Mouse (Mus musculus) heart, embryonic 15.5 days (tissue): Measurements from ENCODE around the gene Gramd4. TPM values are rescaled to one million over a fixed set of nuclear protein-coding genes. Genes with fewer than 3 reads are reported as not detected.

Experiments used
- ATAC-seq: fragments of 200-750 bp; cut with Nextera tagmentation; replicated peaks from 2 replicates; pipeline ENCODE4 v1.8.0; 2017; ENCODE audit warnings: low read depth, moderate TSS enrichment; ENCODE audit not compliant: insufficient number of reproducible peaks, insufficient read depth, low FRiP score
- H3K27ac ChIP-seq: fragments of 300-500 bp; sonication (generic); 2 replicates; pipeline ENCODE4 v1.5.1; 2015; ENCODE audit warnings: mild to moderate bottlenecking, inconsistent platforms
- H3K27me3 ChIP-seq: fragments of 300-500 bp; sonication (generic); 2 replicates; pipeline ENCODE4 v1.6.1; 2015; ENCODE audit warnings: inconsistent platforms
- H3K36me3 ChIP-seq: fragments of 300-500 bp; sonication (generic); 2 replicates; pipeline ENCODE4 v1.6.1; 2015; ENCODE audit warnings: mild to moderate bottlenecking, inconsistent platforms
- H3K4me1 ChIP-seq: fragments of 300-500 bp; sonication (generic); replicated peaks from 2 replicates; pipeline ENCODE4 v1.6.1; 2015; ENCODE audit warnings: inconsistent platforms
- H3K4me2 ChIP-seq: fragments of 300-500 bp; sonication (generic); 2 replicates; pipeline ENCODE4 v1.6.1; 2015; ENCODE audit warnings: inconsistent platforms, mild to moderate bottlenecking, moderate library complexity
- H3K4me3 ChIP-seq: fragments of 300-500 bp; sonication (generic); 2 replicates; pipeline ENCODE4 v1.5.1; 2015; ENCODE audit warnings: mild to moderate bottlenecking, inconsistent platforms
- H3K9ac ChIP-seq: fragments of 300-500 bp; sonication (generic); 2 replicates; pipeline ENCODE4 v1.6.1; 2015; ENCODE audit warnings: mild to moderate bottlenecking, inconsistent platforms
- H3K9me3 ChIP-seq: fragments of 300-500 bp; sonication (generic); replicated peaks from 2 replicates; pipeline ENCODE4 v1.6.1; 2016; ENCODE audit warnings: inconsistent platforms
- WGBS: fragments of 180-500 bp; shearing (Covaris S2); methylation state at CpG from one replicate; pipeline ENCODE4 v1.1.7; 2015; ENCODE audit warnings: mixed read lengths; 5-methylcytosine and 5-hydroxymethylcytosine counted together
- polyA plus RNA-seq: library from polyadenylated mRNA; unstranded; fragments of >200 nt; fragmentation: Nextera tagmentation; extraction: Ambion mirVana; gene quantifications from 2 replicates; pipeline ENCODE4 v1.2.1, GENCODE M21; 2015

Gramd4 gene
- polyA plus RNA-seq, 1 experiment from 2014 or later, result 16.9 TPM

DNA sequence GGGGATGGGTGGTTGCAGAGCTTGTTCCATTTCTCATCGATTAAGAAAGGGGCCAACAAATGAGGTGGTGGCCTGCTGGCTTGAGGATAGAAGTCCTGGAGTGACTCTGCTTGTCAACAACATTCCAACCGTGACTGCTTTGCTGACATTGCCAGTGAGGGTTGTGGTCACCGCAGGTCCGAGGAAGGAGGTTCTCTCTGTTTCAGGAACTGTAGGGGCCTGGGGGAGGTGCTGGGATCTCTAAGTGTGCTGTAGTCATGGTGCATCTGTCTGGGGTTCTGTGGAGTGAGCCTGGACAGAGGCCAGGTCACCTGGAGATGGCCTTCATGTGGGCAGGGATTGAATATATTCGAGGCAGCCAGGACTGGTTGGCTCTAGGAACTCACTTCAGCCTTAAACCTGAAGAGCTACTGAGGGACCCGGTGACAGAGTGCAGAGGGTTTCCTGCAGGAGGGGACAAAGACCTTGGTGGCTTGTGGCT is 25.8 kb downstream of the Gramd4 start:
- no peaks in the 10 kb centered on the region for H3K36me3 ChIP-seq
- H3K9me3 ChIP-seq, result no peaks in the 10 kb centered on the region
- H3K4me3 ChIP-seq, result no peak overlapping the region
- ATAC-seq, result peak; percentile 17; the same call in 1 of the 2 replicates
- no peaks in the 10 kb centered on the region for H3K27me3 ChIP-seq
- H3K9ac ChIP-seq, result peak overlapping the region; percentile 10; the same call in 1 of the 2 replicates
- H3K4me2 ChIP-seq, result peak overlapping the region; percentile 26
- H3K27ac ChIP-seq, result peak overlapping the region; percentile 85
- peaks cover 99% of the 10 kb centered on the region for H3K4me1 ChIP-seq
- 11% methylated on average over 6 of the region's 6 CpGs for WGBS

DNA sequence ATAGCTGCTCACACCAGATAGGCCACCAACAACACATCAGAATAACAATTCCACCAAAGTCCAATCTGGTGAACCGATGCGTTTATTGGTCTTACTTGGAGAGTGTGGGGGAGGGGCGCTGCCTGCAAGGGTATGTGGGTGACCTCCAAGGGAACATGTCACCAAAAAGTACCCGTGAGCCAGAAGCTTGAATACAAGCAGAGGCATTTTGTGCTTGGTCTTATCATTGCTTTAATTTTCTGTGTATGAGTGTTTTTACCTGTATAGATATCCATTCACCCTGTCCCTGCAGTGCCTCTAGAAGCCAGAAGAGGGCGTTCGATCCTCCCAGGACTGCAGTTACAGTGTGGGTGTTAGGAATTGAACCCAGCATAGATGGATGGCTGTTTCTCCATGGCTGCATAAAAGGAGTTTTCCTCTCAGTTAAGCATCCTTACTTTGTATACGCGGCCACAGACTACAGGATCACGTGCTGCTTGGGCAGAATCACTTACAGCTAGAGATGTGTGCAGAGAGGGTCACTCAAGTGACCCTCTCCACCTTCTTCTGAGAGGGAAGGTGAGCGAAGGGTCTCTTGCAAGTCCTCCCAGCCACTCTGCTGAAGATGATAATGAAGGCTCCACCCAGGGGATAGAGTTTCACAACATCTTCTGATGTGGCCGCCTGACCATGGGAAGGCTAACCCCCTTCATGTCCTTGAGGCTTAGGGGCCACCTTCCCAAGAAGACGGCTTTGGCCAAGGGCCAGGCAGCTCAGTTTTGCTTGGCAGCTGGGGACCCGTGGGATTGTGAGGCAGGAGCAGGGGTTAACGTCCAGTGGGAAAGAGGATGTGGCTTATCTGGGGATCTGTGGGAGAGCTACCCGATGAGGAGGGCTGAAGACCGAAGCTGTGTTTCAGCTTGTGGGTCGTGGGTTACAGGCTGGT is 28.1 kb downstream of the Gramd4 start:
- peak; percentile 12 for ATAC-seq

DNA sequence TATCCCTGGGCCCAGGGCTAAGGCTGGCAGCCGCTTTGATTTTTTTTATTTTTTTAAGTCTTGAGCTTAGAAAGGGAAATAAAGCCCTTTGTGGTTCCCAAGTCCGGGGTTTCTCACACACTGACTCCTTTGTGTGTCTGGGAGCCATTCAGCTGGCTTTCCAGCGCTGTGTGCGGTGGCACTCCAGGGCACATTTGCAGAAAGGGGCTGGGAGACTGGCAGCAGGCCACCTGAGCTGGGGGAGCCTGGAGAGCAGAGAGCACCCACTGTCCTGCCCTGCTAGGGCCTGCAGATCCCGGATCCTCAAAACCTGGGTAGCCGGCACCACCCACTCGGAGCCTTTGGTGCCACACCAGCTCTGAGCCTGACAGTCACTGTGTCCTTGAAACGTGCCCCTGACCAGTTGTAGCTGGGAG is 28.8 kb downstream of the Gramd4 start:
- Histone ChIP-seq H3K9me3 (no peaks in the 10 kb centered on the region), H3K4me1 (peaks cover 98% of the 10 kb centered on the region), H3K36me3 (no peaks in the 10 kb centered on the region; the same call in 1 of the 2 replicates), H3K4me2 (peak overlapping the region; percentile 9; the same call in 1 of the 2 replicates), H3K9ac (peak overlapping the region; percentile 32; the same call in 1 of the 2 replicates), H3K27me3 (no peaks in the 10 kb centered on the region), H3K27ac (peak overlapping the region; percentile 89), H3K4me3 (no peak overlapping the region)
- no peak for ATAC-seq
- WGBS, result 45% methylated on average over 8 of the region's 8 CpGs

More for the DNA sequence above, 28.1 kb downstream of the Gramd4 start:
- peak overlapping the region; percentile 89 for H3K27ac ChIP-seq
- peaks cover 98% of the 10 kb centered on the region for H3K4me1 ChIP-seq
- H3K9me3 ChIP-seq, result no peaks in the 10 kb centered on the region
- WGBS, result 21% methylated on average over 17 of the region's 17 CpGs
- no peaks in the 10 kb centered on the region for H3K27me3 ChIP-seq
- no peak overlapping the region for H3K4me3 ChIP-seq
- peak overlapping the region; percentile 34 for H3K4me2 ChIP-seq
- H3K9ac ChIP-seq, result peak overlapping the region; percentile 32; the same call in 1 of the 2 replicates
- H3K36me3 ChIP-seq, result no peaks in the 10 kb centered on the region

DNA sequence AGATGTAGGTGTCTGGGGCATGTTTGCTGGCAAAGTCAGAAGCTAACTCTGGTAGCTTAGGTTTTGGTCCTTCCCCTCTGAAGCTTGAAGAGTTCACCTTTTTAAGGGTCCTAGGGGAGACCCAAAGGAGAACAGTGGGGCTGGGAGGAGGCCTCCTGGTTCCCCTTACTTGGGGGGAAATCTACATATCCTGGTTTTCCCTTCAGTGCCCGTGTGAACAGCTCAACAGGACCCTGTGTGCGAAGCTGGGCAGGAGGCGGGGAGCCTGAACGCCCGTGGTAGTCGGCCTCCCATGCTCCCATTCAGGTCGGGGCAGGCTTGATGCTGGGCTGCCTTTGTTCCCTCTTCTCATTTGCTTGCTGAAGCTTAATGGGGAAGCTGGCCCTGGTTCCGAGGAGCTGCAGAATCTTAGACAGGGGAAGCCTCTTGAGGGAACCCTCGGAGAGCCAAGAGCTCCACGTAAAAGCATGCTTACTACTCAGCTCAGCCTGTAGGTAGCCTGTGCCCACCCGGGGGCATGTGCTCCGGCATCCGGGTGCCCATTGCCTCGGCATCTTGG is 30.2 kb downstream of the Gramd4 start:
- H3K27me3 ChIP-seq, result no peaks in the 10 kb centered on the region
- WGBS, result 61% methylated on average over 14 of the region's 14 CpGs
- no peak for ATAC-seq
- no peak overlapping the region for H3K4me2 ChIP-seq
- H3K4me1 ChIP-seq, result peaks cover 97% of the 10 kb centered on the region
- H3K27ac ChIP-seq, result peak overlapping the region; percentile 58
- H3K36me3 ChIP-seq, result peaks cover 2% of the 10 kb centered on the region; the same call in 1 of the 2 replicates
- 0 out of 2 replicates have a peak overlapping the region, but pooled peaks have one; percentile 17 for H3K9ac ChIP-seq
- no peak overlapping the region for H3K4me3 ChIP-seq
- no peaks in the 10 kb centered on the region for H3K9me3 ChIP-seq

DNA sequence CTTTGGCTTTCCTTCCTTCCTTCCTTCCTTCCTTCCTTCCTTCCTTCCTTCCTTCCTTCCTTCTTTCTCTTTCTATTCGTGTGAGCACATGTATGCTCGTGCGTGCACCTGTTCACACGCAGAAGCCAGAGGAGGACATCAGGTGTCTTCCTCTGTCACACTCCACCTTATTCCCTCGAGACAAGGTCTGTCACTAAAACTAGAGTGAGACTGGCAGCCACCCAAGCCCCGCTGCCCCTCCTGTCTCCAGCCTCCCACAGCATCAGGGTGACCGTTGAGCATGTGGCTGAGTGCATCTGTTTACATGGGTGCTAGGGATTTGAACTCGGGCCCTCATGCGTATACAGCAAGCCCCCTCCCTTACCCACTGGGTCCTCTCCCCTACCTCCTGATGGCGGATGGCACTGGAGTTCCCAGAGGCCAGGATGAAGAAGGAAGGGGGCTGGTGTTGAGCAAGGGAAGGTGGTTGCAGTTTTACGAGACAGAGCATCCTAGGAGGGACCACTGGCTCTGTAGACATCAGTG is 30.8 kb downstream of the Gramd4 start:
- 0 out of 2 replicates have a peak overlapping the region, but pooled peaks have one; percentile 17 for H3K9ac ChIP-seq
- no peaks in the 10 kb centered on the region for H3K27me3 ChIP-seq
- peaks cover 5% of the 10 kb centered on the region; the same call in 1 of the 2 replicates for H3K36me3 ChIP-seq
- H3K4me1 ChIP-seq, result peaks cover 90% of the 10 kb centered on the region
- WGBS, result 77% methylated on average over 11 of the region's 11 CpGs
- no peak for ATAC-seq
- H3K4me2 ChIP-seq, result no peak overlapping the region
- H3K4me3 ChIP-seq, result no peak overlapping the region
- H3K9me3 ChIP-seq, result no peaks in the 10 kb centered on the region
- peak overlapping the region; percentile 58 for H3K27ac ChIP-seq

DNA sequence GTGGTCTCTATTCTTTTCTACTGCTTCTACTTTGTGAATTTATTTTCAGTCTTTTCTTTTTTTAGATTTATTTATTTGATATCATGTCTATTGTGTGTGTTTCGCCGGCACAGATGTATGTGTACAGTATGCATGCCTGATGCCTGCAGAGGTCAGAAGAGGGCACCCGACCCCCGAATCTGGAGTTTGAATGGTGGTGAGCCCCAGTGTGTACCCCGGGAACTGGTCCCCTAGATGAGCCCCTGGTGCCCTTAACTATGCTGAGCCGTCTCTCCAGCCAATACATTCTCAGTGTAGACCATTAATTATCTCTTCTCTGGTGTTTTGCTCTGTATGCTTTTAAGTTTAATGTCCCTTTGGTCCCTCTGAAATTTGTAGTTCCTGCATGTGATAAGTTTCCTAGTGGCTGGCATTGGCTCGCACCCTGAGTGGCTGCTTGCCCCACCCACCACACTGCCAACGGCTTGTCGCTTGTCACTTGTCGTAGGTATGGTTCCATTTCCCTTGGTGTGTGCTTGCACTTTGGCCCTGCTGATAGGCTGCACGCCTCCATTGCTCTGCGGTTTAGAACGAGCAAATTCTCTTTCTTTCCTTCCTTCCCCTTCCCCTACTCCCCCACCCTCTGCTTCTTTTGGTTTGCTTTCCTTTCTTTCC is 31.7 kb downstream of the Gramd4 start:
- H3K27ac ChIP-seq, result peak overlapping the region; percentile 76
- WGBS, result 55% methylated on average over 13 of the region's 13 CpGs
- no peak overlapping the region for H3K9ac ChIP-seq
- no peak overlapping the region for H3K4me2 ChIP-seq
- no peaks in the 10 kb centered on the region for H3K27me3 ChIP-seq
- H3K4me3 ChIP-seq, result no peak overlapping the region
- no peak for ATAC-seq
- peaks cover 5% of the 10 kb centered on the region; the same call in 1 of the 2 replicates for H3K36me3 ChIP-seq
- H3K4me1 ChIP-seq, result peaks cover 82% of the 10 kb centered on the region
- H3K9me3 ChIP-seq, result no peaks in the 10 kb centered on the region

DNA sequence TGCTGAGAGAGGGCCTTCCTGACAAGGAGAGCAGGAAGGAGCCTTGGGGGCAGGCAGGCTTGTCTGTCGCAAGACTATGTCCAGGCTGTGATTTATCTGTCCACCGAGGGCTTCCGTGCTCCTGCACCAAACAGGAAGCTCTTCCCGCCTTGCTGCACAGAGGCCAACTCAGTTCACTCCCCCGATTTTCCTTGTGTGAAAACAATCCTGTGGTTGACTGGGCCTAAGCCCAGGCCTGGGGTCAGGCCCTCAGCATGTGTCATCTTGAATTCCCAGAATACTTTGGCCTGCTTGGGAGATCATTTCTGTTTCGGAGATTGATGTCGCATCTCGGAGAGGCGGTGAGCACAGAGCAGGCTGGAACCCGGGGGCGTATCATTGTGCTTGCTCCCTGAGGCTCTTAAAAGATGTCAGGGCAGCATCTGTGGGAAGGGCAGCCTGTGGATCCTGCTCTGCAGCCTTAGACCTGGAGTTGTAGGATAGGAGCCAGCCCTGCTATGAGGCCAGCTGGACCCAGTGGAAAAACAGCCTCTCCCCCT is 32.6 kb downstream of the Gramd4 start:
- no peak overlapping the region for H3K4me2 ChIP-seq
- no peak overlapping the region for H3K4me3 ChIP-seq
- H3K36me3 ChIP-seq, result peaks cover 5% of the 10 kb centered on the region; the same call in 1 of the 2 replicates
- WGBS, result 47% methylated on average over 11 of the region's 11 CpGs
- no peak overlapping the region for H3K9ac ChIP-seq
- no peaks in the 10 kb centered on the region for H3K9me3 ChIP-seq
- H3K27me3 ChIP-seq, result no peaks in the 10 kb centered on the region
- peak; percentile 59 for ATAC-seq
- peak overlapping the region; percentile 76 for H3K27ac ChIP-seq
- H3K4me1 ChIP-seq, result peaks cover 80% of the 10 kb centered on the region

DNA sequence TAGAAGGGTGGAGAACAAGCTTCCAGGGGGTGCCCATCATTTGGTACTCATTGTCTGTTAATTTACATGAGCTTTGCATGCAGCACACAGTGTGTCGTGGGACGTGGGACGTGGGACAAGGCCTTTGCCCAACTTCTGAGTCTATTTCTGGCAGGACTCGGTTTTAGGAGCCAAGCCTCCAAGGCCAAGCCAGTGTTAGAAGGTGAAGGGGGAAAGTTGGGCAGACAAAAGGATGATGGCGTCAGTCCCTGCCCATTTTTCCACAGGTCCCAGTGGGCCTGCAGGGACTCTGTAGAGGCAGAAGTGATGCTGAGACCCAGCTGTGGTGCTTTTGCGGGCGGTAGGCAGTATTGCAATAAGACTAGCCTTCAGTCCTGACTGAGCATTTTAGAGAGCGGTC is 33.1 kb downstream of the Gramd4 start:
- Histone ChIP-seq H3K9me3 (no peaks in the 10 kb centered on the region), H3K27me3 (no peaks in the 10 kb centered on the region), H3K36me3 (peaks cover 5% of the 10 kb centered on the region; the same call in 1 of the 2 replicates), H3K4me2 (no peak overlapping the region), H3K27ac (peak overlapping the region; percentile 76), H3K4me1 (peaks cover 74% of the 10 kb centered on the region), H3K9ac (no peak overlapping the region), H3K4me3 (no peak overlapping the region)
- ATAC-seq, result no peak
- 79% methylated on average over 8 of the region's 8 CpGs for WGBS

DNA sequence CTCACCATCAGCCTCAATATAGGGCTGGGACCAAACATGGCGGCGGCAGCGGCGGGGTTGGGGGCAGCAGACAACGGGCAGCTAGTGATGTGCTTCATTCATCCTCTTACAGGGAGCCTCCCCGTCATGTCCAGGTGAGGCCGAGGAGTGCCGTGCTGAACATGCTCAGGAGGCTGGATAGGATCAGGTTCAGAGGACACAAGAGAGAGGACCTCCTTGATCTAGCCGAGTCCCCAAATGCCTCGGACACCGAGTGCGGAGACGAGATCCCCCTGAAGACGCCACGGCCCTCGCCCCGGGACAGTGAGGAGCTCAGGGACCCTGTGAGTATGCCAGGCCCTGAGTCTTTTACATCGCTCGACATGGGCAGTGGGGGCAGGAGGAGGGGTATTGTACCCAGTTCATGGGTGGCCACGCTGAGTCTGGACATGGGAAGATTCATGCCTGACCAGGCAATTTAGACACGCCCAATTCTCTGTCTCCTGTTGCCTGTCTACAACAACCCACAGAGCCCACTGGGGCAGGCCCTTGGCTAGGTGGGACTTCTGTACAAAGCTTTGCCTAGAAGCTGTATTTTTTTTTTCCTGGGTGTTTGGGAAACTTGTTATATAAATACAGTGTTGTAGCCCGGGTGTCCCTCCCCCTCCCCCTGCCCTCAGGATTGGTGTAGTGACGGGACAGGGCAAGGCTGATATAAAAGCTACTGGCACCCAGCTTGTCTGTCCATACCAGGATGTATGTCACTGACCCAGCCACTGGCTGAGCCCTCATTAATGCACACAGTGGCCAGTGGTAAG is 33.9 kb downstream of the Gramd4 start:
- H3K9ac ChIP-seq, result no peak overlapping the region
- H3K4me1 ChIP-seq, result peaks cover 70% of the 10 kb centered on the region
- 94% methylated on average over 23 of the region's 23 CpGs for WGBS
- H3K27me3 ChIP-seq, result no peaks in the 10 kb centered on the region
- no peak overlapping the region for H3K4me3 ChIP-seq
- H3K9me3 ChIP-seq, result no peaks in the 10 kb centered on the region
- no peak for ATAC-seq
- peaks cover 5% of the 10 kb centered on the region; the same call in 1 of the 2 replicates for H3K36me3 ChIP-seq
- peak overlapping the region; percentile 76 for H3K27ac ChIP-seq
- H3K4me2 ChIP-seq, result no peak overlapping the region
